Comparison of ENCODE assay signal across 19 mouse cellular contexts in the genomic region with DNA sequence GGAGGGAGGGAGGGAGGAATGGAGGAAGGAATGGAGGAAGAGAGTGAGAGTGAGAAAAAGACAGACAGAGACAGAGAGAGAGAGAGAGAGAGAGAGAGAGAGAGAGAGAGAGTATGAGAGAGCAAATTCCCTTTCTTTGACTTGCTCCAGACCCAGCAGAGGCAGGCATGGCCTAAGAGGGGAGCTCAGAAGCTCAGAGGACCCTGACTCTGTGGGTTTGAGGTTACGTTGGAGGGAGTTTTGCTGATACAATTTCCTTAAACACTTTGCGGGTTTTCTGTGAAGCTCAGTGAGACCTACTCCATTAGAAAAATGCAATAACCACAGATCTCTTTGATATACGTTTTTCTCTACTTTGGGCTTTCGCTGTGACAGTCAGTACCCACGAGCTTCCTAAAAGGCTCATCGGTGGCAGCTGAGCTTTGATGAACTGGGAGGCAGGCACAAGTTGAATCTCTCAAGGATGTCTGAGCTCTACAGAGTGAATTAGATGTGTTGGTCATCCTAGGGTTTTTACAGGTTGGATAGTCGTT.
DNase-seq lines count a peak whose midpoint lies in the region; ATAC-seq lines count a peak whose summit lies in the region.
"Had no signal": no experiment of that assay in that cellular context is flagged by ENCODE, and none has a peak within 500 bp of the region (broad histone marks: within the 10 kb centered on the region; RNA-seq: fewer than 3 reads in every experiment).

No protein-coding gene starts in this region.

- DNase-seq in CD4-positive helper T cell, adult 2 months (ENCODE audit: low read depth, low spot score) = peak; percentile 63
- peak; percentile 54 for DNase-seq in CD4-positive, CD25-positive, alpha-beta regulatory T cell, adult 2 months (ENCODE audit: low read depth, low spot score)
- no peak for DNase-seq in layer of hippocampus, adult 9-10 months (ENCODE audit: low spot score)
- no peak for DNase-seq in heart, adult 9 months (ENCODE audit: low spot score in 2 of 2)
- DNase-seq: adrenal gland, postnatal 36 days; B cell, adult 2 months; cerebellum, adult 18-20 months; cerebellum, postnatal 10 days; kidney, adult 9 months; kidney, postnatal 14 days; right cerebral cortex, postnatal 4 days; thymus, adult 18-20 months; thymus, postnatal 4 days had no signal

- ATAC-seq in granulocyte monocyte progenitor cell, adult 5-6 weeks (replicated peaks; ENCODE audit: poor library complexity, severe bottlenecking) = peak; percentile 31; the same call in 1 of the 2 replicates
- peak; percentile 24; the same call in 1 of the 2 replicates for ATAC-seq in megakaryocyte progenitor cell, adult 5-6 weeks (replicated peaks; ENCODE audit: poor library complexity)
- ATAC-seq: forebrain, embryonic 14.5 days; hindbrain, postnatal 0 days; intestine, postnatal 0 days; Patski had no signal

Comparison
In these comparisons a context has a peak if more than half of its experiments do, and no peak if none do; other contexts are left out.
1. DNase-seq: peak in CD4-positive helper T cell, adult 2 months (single experiment) and CD4-positive, CD25-positive, alpha-beta regulatory T cell, adult 2 months (single experiment); none in layer of hippocampus, adult 9-10 months (single experiment) and heart, adult 9 months (0 of 2).